Mouse (Mus musculus) spleen, adult 2 months (tissue): ENCODE data around the gene Iqschfp.

Source experiments
- CTCF ChIP-seq: fragments of 200-500 bp; IDR thresholded peaks from 2 replicates; pipeline ENCODE4 v1.5.1; 2011; ENCODE audit warnings: mild to moderate bottlenecking, inconsistent platforms; ENCODE audit not compliant: insufficient read depth, insufficient read length, insufficient replicate concordance; ENCODE audit errors: extremely low read depth
- POLR2A ChIP-seq: fragments of 200-500 bp; IDR thresholded peaks from 2 replicates; pipeline ENCODE4 v1.6.1; 2011; ENCODE audit warnings: low read depth, low read length, inconsistent platforms

DNA sequence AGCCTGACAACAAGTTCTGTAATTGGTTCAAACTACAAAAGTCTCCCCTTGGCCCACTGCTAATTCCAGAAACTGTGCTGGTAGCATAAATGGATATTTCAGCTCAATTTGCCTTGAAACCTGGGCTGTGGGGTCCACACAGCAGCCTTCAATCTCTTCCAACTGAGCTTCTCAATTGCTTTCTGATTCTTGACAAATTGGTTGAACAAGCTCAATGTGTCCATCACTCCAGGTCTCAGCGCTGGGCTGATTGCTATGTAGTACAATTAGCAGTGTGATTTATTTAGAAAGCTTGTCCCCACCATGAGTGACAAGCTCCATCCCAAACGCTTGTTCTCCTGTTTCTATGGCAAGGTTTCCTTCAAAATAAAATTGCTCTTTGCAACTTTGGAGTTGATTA is 542.9 kb downstream of the Iqschfp start:
- TF ChIP-seq POLR2A (no peak), CTCF (no peak)
